Mouse (Mus musculus): ENCODE data around the gene Spaar.

Spaar gene

DNA sequence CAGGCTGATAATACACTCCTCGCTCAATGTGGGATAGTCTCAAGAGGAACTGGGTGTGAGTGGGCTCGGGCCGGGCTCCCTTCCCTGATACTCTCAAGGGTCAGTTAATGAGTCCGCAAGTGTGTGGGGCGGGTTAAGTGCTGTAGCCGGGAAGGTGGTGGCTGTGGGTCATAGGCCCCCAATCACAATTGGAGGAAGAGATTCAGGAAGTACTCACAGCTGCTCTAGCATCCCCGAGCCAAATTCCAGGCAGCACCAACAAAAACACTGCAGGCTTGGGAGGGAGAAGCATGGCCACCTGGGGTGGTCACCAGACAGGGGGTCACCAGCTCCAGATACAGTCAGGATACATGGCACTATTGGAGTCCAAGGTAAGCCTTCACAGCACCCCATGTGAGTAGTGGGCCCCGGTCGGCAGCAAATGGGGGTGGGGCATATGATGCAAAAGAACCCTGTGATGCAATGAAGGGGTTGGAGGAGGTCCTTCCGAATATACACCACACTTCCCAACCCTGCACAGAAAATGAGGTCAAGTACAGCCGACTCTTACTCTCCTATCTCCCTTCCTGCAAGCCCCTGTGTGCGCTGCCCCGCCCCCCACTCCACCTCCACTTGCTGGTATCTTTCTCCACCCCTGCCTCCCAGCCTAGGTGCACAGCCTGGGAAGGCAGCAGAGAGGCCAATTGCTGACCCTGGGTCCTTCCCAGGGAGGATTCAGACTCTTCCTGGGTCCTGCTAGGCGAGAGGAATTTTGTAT, at the start of gene Spaar:
Spaar (plus strand) TSS at position 241 of the 757 bp plus-strand sequence.
- DNase-seq (ENCODE audit: low spot score) = peak; percentile 67

DNA sequence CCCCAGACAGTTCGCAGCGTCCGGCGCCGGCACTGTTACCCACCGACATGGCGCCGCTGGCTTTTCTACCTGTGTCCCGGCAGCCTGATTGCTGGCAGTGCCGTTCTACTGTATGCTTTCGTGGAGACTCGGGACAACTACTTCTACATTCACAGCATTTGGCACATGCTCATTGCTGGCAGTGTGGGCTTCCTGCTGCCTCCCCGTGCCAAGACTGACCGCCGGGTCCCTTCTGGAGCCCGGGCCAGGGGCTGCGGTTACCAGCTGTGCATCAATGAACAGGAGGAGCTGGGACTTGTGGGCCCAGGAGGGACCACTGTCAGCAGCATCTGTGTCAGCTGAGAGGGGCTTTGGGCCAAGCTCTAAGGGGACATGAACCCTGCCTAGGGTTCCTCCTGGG, 39.8 kb upstream of the Spaar start:
- DNase-seq (ENCODE audit: low spot score) = no peak

DNA sequence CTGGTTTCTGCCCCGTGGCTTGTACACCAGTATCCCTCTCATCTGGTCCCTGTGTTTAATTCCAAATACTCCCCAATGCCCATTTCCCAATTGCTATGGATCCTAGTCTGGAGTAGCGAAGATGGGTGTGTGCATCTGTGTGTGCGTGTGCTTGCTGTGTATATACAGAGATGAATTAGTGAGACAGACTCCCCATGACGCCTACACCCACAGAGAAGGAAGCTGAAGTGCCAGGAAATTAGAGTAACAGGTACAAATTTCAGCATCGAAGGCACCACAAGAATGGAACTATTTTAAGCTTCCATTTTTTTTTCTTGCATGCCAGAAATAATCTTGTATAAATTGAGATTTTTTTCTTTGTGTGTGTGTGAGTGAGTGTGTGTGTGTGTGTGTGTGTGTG, 38.8 kb upstream of the Spaar start:
- DNase-seq (ENCODE audit: low spot score) = no peak

DNA sequence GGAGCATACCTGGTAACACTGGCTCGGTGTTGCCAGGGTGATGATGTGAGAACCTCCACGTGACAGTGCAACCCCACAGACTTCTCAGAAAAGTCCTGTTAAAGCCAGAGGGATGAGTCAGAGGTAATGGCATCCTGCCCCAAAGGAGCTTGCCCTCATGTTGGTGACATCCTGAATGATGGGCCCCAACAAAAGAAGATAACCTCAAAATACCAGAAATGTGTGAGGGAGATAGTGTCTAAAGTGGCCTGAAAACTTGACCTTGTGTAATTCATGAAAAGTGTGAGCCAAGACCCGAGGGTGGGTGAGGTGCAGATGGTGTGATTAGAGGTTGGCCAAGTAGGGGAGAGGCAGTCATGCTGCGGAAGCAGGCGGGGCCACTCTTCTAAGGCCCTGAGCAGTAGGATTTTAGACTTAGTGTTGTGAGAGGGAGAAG, 36.0 kb upstream of the Spaar start:
- DNase-seq (ENCODE audit: low spot score) = no peak

DNA sequence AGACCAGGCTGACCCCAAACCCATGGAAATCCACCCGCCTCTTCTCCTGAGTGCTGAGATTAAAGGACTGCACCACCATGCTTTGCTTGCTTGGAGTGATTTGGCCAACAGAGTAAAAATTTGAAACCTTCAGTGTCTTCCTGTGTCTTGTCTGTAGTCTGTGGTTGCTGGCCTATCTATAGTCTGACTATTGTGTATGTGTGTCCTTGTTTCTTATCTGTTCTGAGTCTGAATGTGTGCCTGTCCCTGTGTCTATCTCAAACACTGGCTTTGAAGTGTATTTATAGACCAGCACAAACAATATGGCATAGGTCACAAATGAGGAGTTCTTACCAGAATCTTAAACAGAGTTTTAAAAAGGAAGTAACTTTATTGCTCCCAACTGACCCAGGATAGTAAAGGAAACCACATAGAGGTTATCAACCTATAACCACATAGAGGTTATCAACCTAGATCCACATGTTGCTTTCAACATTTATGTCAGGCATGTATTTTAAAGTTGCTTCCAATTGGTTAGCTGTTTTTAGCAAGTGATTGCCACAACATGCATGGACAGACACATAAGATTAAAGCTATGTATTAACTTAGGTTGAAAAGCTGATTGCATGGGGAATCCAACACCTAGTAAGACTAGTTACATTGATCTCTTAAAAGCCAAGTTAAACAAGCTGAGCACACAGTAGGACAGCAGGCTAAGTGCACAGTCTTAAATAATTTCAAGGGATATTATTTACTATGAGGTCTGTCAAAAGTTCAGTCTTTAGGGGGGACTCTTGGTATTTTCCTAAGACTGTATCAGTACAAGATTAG, 35.2 kb upstream of the Spaar start:
- no peak for DNase-seq (ENCODE audit: low spot score)

DNA sequence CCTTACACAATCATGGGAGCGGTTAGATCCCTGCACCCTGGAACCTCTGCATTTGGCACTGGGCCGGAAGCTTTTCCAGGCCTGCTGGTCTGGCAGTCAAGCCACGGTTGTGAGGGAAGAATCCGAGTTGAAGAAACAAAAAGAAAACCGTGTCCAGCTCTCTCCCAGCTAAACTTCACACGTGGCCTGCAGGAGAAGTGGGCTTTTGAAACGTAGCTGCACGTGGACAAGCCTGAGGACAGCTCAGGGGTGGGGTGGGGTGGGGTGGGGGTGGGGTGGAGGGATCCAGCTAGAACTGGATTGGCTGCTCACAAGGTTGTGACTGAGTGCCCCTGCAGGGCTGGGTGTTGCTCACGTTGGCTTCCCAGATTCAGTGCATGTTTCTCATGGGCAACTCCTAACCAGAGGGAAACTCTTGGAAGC, 34.6 kb upstream of the Spaar start:
- DNase-seq (ENCODE audit: low spot score) = no peak

DNA sequence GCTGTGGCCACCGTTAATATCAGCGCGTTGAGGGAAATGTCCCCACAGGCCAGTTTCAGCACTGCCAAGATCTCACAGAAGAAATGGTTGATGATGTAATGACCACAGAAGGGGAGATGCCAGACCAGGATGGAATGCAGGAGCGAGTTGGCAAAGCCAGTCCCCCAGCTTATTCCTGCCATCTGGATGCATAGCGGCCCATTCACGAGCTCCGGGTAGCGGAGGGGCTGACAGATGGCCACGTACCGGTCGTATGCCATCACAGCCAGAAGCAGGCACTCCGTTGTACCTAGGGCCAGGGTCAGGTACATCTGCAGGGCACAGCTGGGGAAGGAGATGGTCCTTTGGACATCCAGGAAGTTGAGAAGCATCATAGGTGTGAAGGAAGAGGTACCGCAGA, 33.3 kb upstream of the Spaar start:
- DNase-seq (ENCODE audit: low spot score) = no peak

DNA sequence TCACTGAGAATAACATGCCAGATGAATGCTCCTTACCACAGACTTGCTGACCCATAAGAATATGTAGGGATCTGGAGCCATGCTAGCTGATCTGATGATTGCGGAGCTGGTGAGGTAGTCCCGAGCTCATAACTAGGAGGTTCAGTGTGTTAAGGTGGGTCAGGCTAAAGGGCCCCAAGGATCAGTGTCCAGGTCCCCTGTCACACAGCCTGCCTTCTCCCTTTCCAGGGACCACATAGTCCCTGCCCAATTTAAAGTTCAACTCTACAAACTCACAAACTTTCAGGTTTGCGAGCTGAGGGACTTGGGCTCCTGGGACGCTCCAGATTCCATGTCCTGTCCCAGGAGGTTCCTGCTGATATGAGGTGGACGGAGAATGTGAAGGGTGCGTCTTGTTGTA, 29.1 kb upstream of the Spaar start, which contains the start of gene Olfr70:
Olfr70 (minus strand) TSS at position 101 of the 400 bp plus-strand sequence.
- no peak for DNase-seq (ENCODE audit: low spot score)

DNA sequence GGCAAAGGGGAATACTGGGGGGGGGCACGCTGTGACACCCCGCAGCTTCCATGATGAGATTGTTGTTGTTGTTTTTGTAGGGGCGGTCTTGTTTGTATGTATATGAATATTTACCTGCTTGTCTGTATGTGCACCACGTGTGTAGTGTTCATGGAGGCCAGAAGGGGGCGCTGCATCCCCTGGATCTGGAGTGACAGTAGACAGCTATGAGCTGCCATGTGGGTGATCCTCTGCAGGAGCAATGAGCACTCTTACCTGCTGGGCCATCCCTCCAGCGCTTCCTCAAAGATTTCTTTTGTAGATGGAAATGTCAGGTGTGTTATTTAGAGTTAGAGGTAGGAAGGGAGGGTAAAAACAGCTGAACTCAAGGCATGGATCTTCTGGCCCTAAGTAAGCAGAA, 26.4 kb upstream of the Spaar start:
- DNase-seq (ENCODE audit: low spot score) = no peak

DNA sequence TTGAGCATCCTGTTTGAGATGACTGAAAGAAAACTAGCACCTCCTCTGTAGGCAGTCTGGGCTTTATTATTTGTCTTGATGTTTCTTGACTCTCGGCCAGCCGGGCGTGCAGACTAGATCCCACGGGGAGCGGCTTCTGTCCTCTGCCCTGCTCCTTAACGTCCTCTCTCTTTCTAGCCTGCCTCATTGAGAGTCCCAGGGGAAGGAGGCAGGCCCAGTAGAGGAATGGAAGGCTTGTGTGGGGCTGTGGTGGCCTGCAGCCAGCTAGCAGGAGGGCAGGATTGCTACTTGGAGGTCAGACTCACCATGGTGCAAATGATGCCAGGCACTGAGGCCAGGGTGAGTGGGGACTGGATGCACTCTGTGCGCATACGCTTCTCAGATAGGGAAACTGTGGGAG, 26.0 kb upstream of the Spaar start:
- no peak for DNase-seq (ENCODE audit: low spot score)

DNA sequence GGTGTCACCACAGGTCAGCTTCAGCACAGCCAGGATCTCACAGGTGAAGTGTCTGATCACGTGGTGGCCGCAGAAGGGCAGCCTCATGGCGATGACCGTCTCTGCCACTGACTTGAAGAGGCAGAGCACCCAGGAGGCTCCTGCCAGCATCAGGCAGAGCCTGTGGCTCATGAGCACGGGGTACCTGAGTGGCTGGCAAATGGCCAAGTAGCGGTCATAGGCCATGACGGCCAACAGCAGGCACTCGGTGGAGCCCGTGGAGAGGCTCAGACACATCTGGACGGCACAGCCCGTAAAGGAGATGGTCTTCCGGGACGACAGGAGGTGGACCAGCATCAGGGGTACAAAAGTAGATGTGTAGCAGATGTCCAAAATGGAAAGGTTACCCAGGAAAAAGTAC, 23.8 kb upstream of the Spaar start:
- peak; percentile 61 for DNase-seq (ENCODE audit: low spot score)

DNA sequence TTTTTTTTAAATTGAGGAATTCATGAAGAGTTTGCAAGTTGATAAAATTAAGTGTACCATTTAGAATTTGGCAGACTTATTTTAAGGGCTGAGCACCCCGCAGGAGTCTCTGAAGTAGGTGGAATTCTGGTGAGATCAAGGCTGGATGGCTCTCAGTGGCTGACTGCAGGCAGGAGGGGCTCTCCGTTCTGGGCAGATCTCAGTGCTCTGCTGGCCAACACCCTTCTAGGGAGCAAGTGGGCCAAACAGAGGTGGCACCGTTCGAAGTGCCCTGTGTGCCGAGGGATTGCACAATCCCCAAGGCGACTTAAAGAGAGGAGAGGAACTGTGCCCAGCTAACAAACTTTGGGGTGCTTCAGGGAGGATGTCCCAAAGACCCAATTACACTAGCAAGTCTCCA, 20.0 kb upstream of the Spaar start, which contains the start of gene Olfr71:
Olfr71 (minus strand) TSS at position 387 of the 400 bp plus-strand sequence.
- DNase-seq (ENCODE audit: low spot score) = no peak

DNA sequence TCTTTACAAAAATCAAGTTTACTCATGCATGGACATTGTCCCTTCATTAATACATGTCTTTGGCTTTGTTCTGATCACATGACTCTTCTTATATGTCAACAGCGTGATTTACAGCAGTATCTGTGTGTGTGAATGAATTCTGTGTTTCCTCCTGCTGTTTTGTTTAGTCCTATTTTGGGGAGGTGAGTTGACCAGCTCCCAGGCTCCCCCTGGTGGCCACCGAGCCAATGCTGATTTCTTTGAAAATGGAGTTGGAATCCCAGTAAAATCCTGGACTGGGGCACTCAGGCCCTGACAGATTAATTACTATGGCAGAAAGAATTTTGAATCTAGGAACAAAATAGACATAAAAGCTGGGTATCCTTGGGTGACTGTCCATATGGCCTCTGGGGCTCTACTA, 18.0 kb upstream of the Spaar start:
- peak; percentile 96 for DNase-seq (ENCODE audit: low spot score)

DNA sequence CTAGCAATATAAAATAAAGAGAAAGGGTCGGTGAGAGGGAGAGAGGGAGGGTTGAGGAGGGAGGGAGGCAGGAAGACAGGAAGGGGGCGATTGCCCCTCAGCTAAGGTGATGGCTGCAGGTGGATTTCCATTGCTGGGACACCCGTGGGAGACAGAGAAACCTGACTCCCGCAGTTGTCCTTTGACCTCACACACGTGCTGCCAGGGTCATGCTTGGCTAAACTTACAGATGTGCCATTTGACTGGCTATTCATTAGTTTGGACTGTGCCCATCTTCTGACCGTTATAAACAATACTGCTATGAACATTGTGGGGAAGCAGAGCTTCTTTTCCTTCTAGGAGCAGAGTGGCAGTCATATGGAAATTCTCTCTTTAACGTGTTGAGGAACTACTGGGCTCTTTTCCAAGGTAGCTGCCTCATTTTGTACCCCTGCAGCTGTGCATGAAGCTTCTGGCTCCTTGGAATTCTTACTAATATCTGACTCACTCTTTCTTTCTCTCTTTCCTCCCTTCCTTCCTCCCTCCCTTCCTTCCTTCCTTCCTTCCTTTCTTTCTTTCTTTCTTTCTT, 16.1 kb upstream of the Spaar start:
- DNase-seq (ENCODE audit: low spot score) = no peak

DNA sequence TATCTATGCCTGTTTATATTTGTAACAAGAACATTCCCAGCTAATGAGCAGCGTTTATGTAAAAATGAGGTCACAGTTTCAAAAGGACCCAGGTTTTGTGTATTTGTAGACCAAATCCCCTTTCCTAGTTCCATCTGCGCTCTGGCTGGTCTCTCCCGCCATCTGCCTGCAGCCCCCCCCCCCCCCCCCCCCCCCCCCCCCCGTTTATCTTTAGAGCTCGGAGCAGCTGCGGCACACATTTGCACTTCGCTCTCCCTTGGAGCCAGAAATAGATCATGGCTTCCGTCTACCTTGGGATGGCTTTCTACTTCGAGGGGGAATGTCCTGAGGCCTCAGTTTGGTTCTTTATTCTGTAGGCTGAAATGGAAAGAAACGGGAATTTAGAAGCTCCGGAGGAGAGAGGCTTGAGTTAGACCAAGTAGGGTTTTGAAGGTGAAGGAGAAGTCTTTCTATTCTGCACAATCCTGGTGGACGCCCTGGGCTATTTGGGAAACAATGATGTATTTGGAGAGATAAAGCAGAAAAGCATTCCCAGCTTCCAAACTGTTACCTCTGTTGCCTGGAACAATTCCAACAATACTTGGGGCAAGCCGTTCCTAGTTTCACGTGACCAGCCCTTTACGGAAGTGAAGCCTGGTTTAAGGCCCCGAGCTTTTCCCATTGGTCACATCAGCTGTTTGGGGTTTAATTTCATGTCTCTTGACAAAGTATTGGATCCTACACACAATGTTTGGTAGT, 9.2 kb upstream of the Spaar start:
- DNase-seq (ENCODE audit: low spot score) = no peak

DNA sequence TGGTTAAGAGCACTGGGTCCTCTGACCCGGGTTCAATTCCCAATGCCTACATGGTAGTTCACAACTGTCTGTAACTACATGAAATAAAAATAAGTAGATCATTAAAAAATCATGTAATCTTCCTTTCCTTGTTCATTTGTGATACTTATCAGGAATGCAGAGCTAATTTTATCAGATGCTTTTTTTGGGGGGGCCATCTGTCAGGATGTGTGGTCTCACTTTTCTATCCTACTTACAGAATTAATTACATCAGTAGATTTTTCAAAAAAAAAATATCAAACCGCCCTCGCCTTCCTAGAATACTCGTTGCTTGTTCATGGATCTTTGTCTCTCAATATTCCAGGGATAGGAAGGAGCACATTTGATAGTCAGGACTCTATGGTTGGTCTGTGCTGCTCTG, 7.6 kb upstream of the Spaar start:
- DNase-seq (ENCODE audit: low spot score) = no peak

DNA sequence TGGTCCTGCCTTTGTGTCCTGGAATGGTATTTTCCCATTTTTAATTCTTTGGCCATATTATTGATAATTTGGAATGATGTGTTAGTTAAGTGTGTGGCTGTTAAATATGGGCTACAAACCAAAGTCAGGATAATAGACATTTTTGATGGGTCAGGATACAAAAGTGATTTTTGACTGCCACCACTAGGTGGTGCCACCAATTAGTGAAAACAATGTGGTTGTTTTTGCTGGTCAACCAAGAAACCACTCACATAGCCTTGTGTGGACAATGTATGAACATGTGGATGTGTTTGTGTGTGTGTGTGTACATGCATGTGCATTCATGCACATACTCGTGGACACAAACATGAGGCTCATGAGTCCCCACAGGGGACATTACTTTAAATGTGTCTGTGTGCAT, 5.1 kb upstream of the Spaar start:
- DNase-seq (ENCODE audit: low spot score) = peak; percentile 84

DNA sequence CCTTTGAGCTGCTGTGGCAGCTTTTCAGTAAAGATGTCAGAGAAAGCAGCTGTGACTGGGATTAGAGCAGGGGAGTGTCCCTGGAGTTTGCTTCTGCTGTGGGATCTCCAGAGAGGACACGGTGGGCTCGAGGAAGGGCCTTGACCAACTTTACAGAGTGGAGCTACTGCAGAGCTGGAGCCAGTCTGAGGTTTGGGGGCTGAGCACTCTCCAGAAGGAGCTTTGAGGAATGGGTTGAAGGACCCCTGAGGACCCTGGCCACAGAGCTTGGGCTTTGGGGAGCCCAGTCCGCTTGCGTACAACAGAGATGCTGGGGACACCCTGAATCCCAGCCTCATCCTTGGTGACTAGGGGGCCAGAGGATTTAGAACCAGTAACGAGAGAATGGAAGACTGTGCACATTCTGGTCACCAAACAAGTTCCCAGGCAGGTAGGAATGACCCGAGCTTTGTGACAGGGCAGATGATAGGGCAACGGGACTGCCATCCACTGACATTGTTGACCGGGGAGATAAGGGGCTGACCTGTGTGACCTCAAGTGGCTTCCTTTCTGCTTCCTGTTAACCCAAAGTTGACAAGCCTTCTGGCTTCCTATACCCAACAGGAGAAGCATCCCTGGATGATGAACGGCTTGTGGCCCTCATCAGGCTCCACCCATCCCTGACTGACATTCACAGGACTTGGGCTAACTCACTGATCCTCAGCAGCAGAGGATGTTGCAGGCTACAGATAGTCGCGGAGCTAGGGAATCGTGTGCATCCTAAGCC, 3.4 kb upstream of the Spaar start:
- no peak for DNase-seq (ENCODE audit: low spot score)

DNA sequence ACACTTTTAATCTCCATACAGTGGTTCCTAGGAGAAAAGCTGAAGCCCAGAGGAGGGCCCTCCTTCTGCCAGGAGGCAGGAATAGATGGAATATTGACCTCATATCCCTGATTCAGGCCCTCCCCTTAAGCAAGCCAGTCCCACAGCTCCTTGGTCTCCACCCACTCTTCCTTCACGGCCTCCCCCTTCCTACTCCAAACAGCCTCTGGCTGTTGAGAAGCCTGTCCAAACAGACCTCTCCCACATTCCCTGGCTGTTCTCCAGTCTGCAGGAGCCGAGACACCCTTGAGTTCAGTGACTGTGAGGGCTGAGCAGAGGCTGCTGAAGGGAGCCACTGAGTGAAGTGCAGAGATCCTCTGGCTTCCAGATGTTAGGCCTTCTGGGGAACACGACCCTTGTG, 2.8 kb upstream of the Spaar start, which contains the start of gene Hrct1:
Hrct1 (plus strand) TSS at position 194 of the 400 bp plus-strand sequence.
- peak; percentile 73 for DNase-seq (ENCODE audit: low spot score)

DNA sequence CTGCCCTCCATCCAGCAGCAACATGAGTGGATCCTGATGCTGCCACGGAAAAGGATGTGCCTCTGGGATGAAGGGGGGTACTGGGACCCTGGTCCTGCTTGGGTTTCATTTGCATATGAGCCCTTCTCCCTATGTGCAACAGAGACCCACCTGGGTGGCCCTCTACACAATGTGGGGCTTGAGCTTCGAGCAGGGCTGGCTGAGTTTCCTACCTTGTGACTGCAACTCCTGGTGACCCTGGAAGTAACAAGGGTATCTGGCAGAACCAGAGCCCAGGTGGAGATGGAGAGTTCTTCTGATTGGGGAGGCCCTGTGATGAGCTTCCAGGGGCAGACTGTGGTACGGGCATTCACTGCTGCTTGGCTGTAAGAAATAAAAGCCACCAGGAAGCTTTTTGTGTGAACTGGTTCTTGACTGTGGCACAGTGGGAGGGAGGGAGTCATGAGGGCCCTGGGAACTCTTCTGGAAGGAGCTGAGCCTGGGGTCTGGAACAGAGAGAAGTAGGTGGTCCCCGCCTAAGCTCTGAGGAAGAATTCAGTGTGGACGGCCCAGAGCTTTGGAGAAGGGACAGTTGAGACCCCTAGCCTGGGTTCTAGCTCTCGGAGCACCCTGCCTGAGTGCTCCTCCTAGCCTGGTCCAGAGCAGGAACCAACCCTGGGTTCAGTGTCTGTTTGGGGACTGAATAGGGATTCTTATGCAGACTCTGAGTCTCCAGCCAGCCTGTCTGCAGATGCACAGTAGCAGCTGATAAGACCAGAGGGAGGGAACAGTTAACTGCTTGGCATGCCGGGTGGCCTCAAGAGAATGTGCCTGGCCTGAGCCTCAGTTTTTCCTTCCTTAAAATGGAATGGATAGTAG, 1.9 kb upstream of the Spaar start:
- no peak for DNase-seq (ENCODE audit: low spot score)

All from testis, postnatal 10 days (tissue).